Mouse (Mus musculus) C2C12 (cell line): ENCODE results near the gene Apc2. TPM values are rescaled to one million over a fixed set of nuclear protein-coding genes. Genes with fewer than 3 reads are reported as not detected.

Experiments
- H3K27me3 ChIP-seq: one replicate; pipeline ENCODE4 v1.6.1; 2011; ENCODE audit not compliant: control insufficient read depth, insufficient read depth, insufficient read length
- H3K36me3 ChIP-seq: one replicate; pipeline ENCODE4 v1.6.1; 2011; ENCODE audit not compliant: control insufficient read depth, insufficient read depth
- H3K4me3 ChIP-seq: one replicate; pipeline ENCODE4 v1.5.1; 2011; ENCODE audit warnings: mild to moderate bottlenecking, control low read depth; ENCODE audit not compliant: poor library complexity, insufficient read depth, severe bottlenecking
- H3K79me2 ChIP-seq: one replicate; pipeline ENCODE4 v1.6.1; 2011; ENCODE audit not compliant: control insufficient read depth, insufficient read depth
- H3K79me3 ChIP-seq: one replicate; pipeline ENCODE4 v1.6.1; 2011; ENCODE audit warnings: low read depth, control low read depth
- H3ac ChIP-seq: one replicate; pipeline ENCODE3; 2011; ENCODE audit warnings: low read depth; ENCODE audit not compliant: control insufficient read depth, insufficient read length
- CEBPB ChIP-seq: IDR thresholded peaks from one replicate; pipeline ENCODE4 v1.6.1; 2011; ENCODE audit warnings: low read depth, mild to moderate bottlenecking, control low read depth, moderate library complexity
- CTCF ChIP-seq: IDR thresholded peaks from one replicate; pipeline ENCODE4 v1.5.1; 2011; ENCODE audit not compliant: control insufficient read depth, insufficient read depth, insufficient read length
- FOSL1 ChIP-seq: IDR thresholded peaks from one replicate; pipeline ENCODE4 v1.8.0; 2011; ENCODE audit warnings: mild to moderate bottlenecking, low read length; ENCODE audit not compliant: poor library complexity, insufficient read depth, severe bottlenecking
- MAX ChIP-seq: IDR thresholded peaks from one replicate; pipeline ENCODE4 v1.6.1; 2011; ENCODE audit warnings: mild to moderate bottlenecking, control low read depth
- MYOD1 ChIP-seq: IDR thresholded peaks from one replicate; pipeline ENCODE4 v1.6.1; 2011; ENCODE audit warnings: low read depth; ENCODE audit not compliant: control insufficient read depth, insufficient read length
- MYOG ChIP-seq: IDR thresholded peaks from one replicate; pipeline ENCODE4 v1.6.1; 2011; ENCODE audit not compliant: control insufficient read depth, insufficient read length; ENCODE audit errors: extremely low read depth
- USF1 ChIP-seq: IDR thresholded peaks from one replicate; pipeline ENCODE4 v1.6.1; 2011; ENCODE audit warnings: low read depth, mild to moderate bottlenecking, control low read depth, moderate library complexity
- polyA plus RNA-seq: library from polyadenylated mRNA; unstranded; fragments of >200 nt; fragmentation: generic; extraction: Trizol; gene quantifications from one replicate; pipeline ENCODE4 v1.2.1, GENCODE M21; 2012; ENCODE audit warnings: missing spikeins

Gene Apc2
- polyA plus RNA-seq, 1 experiment: 0.20 TPM

GRCm38 (mm10) chr10:80288097-80288496, 7.7 kb upstream of the Apc2 start:
- Histone ChIP-seq H3K79me3 (peaks cover 7% of the 10 kb centered on the region), H3K36me3 (peaks cover 59% of the 10 kb centered on the region), H3K27me3 (no peaks in the 10 kb centered on the region), H3K4me3 (no peak overlapping the region), H3ac (no peak overlapping the region), H3K79me2 (peaks cover 9% of the 10 kb centered on the region)
- TF ChIP-seq MAX (no peak), MYOG (no peak), FOSL1 (no peak), CTCF (no peak), MYOD1 (no peak), USF1 (no peak), CEBPB (no peak)

DNA sequence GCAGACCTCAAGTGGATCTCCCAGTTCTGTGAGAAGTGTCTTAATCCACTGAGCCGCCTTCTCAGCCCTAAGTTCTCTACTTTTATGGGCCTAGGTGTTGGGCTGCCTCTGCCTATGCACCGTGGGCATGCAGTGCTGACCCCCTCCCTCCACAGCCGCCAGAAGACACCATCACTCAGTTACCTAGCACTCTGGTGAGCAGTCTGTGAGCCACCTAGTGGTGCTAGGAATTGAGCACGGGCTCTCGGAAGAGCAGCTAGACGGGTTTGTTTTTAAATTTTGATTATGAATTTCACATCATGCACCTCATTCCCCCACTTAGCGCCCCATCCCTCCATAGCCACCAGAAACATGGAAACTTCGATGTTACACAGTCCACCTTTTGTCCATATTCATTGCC, 7.1 kb upstream of the Apc2 start:
- H3K79me2 ChIP-seq: peaks cover 15% of the 10 kb centered on the region
- H3ac ChIP-seq: no peak overlapping the region
- peaks cover 59% of the 10 kb centered on the region for H3K36me3 ChIP-seq

DNA sequence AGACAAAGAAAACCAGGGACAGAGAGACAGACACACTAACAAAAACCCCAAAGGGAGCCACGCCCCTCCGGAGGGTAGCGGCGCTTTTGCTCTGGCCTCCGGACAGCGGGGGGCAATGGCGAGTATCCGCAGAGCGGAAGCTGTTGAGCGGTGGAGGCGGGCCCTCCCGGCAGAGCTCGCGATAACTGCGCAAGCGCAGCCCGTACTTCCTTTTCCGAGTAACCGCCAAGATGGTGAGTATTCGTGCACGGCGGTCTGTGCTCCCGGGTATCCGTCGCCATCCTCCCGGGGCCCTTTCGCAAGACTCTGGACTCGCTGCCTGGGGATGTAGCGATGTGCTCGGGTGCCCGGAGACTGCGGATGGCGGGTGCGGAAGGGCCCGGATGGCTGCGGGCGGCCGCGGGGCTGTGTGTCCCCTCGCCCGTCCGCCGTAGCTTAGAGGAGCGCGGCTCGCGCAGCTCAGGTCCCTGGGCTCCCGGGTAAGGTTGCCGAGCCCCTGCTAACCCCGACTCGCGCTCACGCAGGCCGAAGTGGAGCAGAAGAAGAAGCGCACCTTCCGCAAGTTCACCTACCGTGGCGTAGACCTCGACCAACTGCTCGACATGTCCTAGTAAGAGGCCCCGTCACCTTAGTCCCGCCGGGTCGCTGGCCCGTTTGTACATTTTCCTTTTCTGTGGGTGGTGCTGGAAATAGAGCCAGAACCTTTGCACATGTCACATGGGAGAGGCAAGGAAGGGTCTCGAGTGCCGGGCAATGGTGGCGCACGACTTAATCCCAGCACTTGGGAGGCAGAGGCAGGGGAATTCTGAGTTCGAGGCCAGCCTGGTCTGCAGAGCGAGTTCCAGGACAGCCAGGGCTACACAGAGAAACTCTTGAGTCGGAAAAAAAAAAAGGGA, 3.3 kb upstream of the Apc2 start, which contains the start of gene Rps15:
Gene Rps15 (plus strand): TSS at position 203 of the 896 bp plus-strand sequence.
- peaks cover 31% of the 10 kb centered on the region for H3K79me2 ChIP-seq
- TF ChIP-seq CEBPB (peak; percentile 35), FOSL1 (no peak), MAX (peak; percentile 59), CTCF (peak; percentile 82)
- H3K4me3 ChIP-seq: peak within 1 kb of the TSS; percentile 97
- H3K27me3 ChIP-seq: peaks cover under 1% of the 10 kb centered on the region
- H3K36me3 ChIP-seq: peaks cover 41% of the 10 kb centered on the region
- H3ac ChIP-seq: peak within 1 kb of the TSS; percentile 74
- peaks cover 17% of the 10 kb centered on the region for H3K79me3 ChIP-seq

More for the DNA sequence above, 7.1 kb upstream of the Apc2 start:
- Histone ChIP-seq H3K4me3 (no peak overlapping the region), H3K79me3 (peaks cover 13% of the 10 kb centered on the region), H3K27me3 (no peaks in the 10 kb centered on the region)
- no peak for TF ChIP-seq CEBPB
- no peak for TF ChIP-seq MYOG
- no peak for TF ChIP-seq MYOD1
- no peak for TF ChIP-seq USF1

- TF ChIP-seq USF1 (no peak), CEBPB (no peak), MYOG (no peak), CTCF (no peak), MYOD1 (no peak), MAX (no peak), FOSL1 (no peak)
- Histone ChIP-seq H3ac (peak overlapping the region; percentile 74), H3K79me3 (peaks cover 17% of the 10 kb centered on the region), H3K4me3 (peak overlapping the region; percentile 97), H3K27me3 (peaks cover 7% of the 10 kb centered on the region), H3K79me2 (peaks cover 31% of the 10 kb centered on the region), H3K36me3 (peaks cover 33% of the 10 kb centered on the region)
These were observed 2.5 kb upstream of the Apc2 start for GRCm38 (mm10) chr10:80293325-80293724.

GRCm38 (mm10) chr10:80294311-80294710, 1.5 kb upstream of the Apc2 start:
- Histone ChIP-seq H3ac (peak overlapping the region; percentile 85), H3K27me3 (peaks cover 17% of the 10 kb centered on the region), H3K79me2 (peaks cover 31% of the 10 kb centered on the region), H3K79me3 (peaks cover 17% of the 10 kb centered on the region), H3K4me3 (peak overlapping the region; percentile 97), H3K36me3 (peaks cover 29% of the 10 kb centered on the region)
- TF ChIP-seq FOSL1 (no peak), MAX (no peak), USF1 (no peak), MYOD1 (no peak), MYOG (no peak)

DNA sequence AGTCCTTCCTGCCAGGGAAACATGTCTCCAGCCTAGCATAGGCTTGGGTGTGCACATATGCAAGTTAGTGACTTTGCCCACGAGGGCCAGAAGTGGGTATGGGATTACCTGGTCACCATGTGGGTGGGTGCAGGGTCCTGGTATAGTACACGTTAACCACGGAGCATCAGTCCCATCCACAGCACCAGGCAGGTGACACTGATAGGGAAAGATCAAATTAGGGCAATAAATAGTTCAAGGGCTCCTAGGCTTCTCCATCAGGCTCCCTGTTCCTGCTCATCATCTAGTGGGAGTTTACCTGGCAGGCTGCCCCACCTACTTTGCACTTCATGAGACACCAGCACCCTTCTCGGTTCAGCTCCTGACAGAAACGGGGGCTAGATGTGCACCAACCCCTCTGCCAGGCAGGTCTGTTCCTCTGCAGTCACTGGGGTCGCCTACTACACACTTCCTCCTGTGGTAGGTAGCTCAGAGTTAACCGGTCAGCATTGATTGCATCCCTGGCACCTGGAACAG, 931 bp upstream of the Apc2 start:
- peaks cover 22% of the 10 kb centered on the region for H3K27me3 ChIP-seq
- H3K79me3 ChIP-seq: peaks cover 17% of the 10 kb centered on the region
- no peak overlapping the region for H3K4me3 ChIP-seq
- peaks cover 29% of the 10 kb centered on the region for H3K36me3 ChIP-seq
- peaks cover 31% of the 10 kb centered on the region for H3K79me2 ChIP-seq
- H3ac ChIP-seq: peak overlapping the region; percentile 85
- TF ChIP-seq CEBPB: no peak
- no peak for TF ChIP-seq MYOG
- TF ChIP-seq CTCF: no peak
- TF ChIP-seq USF1: no peak
- TF ChIP-seq FOSL1: no peak
- no peak for TF ChIP-seq MAX
- TF ChIP-seq MYOD1: no peak
